Mouse (Mus musculus): ENCODE measurements around the gene Pou5f1. TPM values are rescaled to one million over a fixed set of nuclear protein-coding genes. Genes with fewer than 3 reads are reported as not detected.
A peak's percentile ranks its signal among the peaks of the same experiment; 100 is the strongest.
"Not testable (repeated sequence)": the region's sequence is repeated elsewhere in the genome, so short reads cannot be mapped to it uniquely, and the experiment has no call there.

Gene Pou5f1
- under 1 TPM in 1 of 2 experiments, not detected in 1; 0.23 TPM for total RNA-seq (2021)
- long read RNA-seq, experiment 1: 0 reads
- long read RNA-seq, experiment 2: 0 reads

- DNase-seq: no peak
Observed at GRCm38 (mm10) chr17:35505776-35506175, at the start of gene Pou5f1. Gene Pou5f1, plus strand, starts transcription at chr17:35506018.

GRCm38 (mm10) chr17:35458247-35458646, 47.6 kb upstream of the Pou5f1 start:
- not testable (repeated sequence) for DNase-seq

GRCm38 (mm10) chr17:35460513-35461341, 45.1 kb upstream of the Pou5f1 start:
- not testable (repeated sequence) for DNase-seq

DNA sequence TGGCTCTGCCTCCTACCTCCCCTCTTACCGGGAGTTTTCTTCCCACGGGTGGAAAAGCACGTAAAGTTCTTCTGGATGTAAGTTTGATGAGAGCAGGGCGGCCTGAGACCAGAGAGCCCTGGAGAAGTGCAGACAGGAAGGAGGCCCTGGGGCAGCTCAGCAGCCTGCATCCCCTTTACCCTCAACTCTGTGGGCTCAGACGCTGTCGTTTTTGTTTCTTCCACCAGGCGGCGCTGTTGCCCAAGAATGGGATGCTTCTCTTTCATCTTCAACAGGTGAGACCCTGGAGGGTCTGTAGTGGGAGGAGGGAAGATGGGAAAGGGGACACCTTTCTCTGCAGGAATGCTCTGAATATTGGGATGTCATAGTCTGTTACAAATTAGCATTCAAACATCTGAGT, 40.2 kb upstream of the Pou5f1 start:
- DNase-seq: not testable (repeated sequence)

DNA sequence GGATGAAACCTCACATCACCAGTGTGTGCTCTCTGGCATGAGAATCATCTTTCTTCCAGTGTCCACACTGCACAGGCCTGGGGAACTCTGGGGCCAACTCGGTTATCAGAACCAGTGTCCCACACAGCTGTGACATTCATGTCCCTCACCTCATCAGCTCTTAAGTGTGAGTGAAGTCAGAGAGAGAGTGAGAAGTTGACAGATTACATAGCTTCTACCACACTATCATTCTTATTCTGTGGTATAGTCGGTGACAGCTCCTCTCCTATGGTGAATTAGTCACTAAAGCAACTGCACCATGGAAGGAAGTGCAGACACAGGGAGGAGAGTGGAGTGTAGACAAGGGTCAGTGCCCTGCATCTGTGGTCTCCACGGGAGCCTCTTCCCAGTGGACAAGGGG, 36.9 kb upstream of the Pou5f1 start:
- DNase-seq: not testable (repeated sequence)

DNA sequence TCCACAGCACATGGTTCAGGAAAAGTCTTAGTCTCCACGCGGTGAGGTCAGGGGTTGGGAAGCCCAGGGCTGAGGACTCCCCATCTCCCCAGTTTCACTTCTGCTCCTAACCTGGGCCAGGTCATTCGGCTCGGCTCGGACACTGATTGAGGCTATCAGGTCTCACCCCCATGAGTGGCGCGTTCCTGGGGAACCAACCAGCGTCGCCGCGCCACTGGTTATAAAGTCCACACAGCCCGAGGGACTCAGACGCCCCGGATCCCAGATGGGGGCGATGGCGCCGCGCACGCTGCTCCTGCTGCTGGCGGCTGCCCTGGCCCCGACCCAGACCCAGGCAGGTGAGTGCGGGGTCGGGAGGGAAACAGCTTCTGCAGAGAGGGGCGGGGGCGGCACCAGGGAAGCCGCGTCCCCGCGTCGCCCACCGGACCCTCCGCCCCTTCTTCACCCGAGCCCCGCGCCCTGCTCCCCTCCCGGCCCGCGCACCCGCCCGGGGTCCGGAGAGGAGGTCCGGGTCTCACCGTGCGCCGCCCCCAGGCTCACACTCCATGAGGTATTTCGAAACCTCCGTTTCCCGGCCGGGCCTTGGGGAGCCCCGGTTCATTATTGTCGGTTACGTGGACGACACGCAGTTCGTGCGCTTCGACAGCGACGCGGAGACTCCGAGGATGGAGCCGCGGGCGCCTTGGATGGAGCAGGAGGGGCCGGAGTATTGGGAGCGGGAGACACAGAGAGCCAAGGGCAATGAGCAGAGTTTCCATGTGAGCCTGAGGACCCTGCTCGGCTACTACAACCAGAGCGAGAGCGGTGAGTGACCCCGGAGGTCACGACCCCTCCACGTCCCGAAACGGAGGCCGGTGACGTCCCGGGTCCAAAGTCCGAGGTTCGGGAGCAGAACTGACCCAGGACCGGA, 35.7 kb upstream of the Pou5f1 start, which contains the start of gene H2-Q10:
TSS of gene H2-Q10 (plus strand) at position 248 of the 910 bp plus-strand sequence.
- peak in 1 of 2 experiments; percentile 23 for DNase-seq

- DNase-seq: peak; percentile 70 to 73
Observed at GRCm38 (mm10) chr17:35484066-35484465, 21.8 kb upstream of the Pou5f1 start.

- DNase-seq: peak in 1 of 2 experiments; percentile 11
Observed at GRCm38 (mm10) chr17:35485702-35486101, 20.1 kb upstream of the Pou5f1 start.

GRCm38 (mm10) chr17:35486726-35487125, 19.1 kb upstream of the Pou5f1 start:
- no peak for DNase-seq

DNA sequence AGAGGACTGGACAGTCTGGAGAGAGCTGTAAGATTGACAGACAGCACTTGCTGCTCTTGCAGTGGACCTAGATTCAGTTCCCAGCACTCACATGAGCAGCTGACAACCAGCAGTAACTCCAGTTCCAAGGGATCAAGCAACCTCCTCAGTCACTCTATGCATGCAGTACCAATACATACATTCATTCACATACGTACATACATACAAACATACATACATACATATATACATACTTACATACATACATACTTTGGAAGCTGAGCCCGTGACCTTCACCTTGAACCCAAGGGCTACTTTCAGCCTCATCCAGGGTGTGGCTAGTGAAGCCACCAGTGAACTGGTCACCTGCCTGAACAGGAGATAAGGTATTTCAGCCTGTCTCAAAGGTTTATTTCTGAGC, 17.8 kb upstream of the Pou5f1 start:
- DNase-seq: no peak

DNA sequence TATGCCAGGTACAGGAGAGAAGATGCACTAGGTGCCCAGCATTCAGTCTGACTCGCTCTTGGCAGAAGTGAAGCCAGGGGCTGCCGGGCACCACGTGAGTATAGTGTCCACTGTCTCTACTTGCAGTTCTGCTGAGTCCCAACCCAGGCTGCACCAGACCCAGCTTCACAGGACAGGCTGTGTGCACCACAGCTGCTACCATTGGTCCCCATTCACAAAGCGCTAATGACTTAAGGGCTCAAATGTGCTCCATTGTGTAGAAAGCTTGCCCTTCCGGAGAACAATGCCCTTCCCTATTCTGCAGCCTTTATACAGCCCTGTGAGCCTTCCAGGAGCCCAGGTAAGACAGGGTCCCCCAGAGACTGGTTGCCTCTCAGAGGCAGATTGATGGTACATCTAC, 15.5 kb upstream of the Pou5f1 start:
- no peak for DNase-seq

DNA sequence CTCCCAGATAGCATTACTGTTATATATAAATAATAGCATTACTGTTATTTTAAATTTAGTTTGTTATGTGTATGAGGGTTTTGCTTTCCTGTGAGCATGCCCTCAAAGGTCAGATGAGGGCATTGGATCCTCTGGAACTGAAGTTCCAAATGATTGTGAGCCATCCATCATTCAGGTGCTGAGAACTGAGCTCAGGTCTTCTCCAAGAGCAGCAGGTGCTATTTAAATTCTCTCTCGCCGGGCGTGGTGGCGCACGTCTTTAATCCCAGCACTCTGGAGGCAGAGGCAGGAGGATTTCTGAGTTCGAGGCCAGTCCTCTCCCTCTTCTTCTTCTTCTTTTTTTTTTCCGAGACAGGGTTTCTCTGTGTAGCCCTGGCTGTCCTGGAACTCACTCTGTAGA, 8.7 kb upstream of the Pou5f1 start:
- DNase-seq: no peak

- no peak for DNase-seq
Observed at GRCm38 (mm10) chr17:35502226-35502625, 3.6 kb upstream of the Pou5f1 start.

- no peak for DNase-seq
Observed at GRCm38 (mm10) chr17:35502762-35503161, 3.1 kb upstream of the Pou5f1 start.

- DNase-seq: no peak
Observed at GRCm38 (mm10) chr17:35503849-35504248, 2.0 kb upstream of the Pou5f1 start.

DNA sequence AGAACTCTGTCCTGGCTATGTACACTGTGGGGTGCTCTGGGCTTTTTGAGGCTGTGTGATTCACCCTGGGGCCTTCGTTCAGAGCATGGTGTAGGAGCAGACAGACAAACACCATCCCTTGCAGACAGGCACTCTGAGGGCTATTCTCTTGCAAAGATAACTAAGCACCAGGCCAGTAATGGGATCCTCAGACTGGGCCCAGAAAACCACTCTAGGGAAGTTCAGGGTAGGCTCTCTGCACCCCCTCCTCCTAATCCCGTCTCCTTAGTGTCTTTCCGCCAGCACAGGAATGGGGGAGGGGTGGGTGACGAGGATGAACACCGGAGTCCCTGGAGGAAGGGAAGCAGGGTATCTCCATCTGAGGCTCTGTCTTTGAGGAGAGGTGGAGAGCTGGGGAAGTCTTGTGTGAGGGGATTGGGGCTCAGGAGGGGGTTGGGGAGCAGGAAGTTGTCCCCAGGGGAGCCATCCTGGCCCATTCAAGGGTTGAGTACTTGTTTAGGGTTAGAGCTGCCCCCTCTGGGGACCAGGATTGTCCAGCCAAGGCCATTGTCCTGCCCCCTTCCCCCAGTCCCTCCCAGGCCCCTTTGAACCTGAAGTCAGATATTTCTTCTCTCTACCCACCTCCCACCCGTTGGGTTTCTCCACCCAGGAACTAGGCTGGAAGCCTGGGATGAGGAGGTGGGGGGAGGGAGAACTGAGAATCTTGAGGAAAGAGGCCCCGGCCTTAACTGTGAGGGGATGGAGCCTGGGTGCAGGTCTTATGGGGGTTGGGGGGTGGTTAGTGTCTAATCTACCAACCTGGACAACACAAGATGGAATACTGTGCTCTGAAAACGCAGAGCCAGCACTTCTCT, 963 bp upstream of the Pou5f1 start:
- no peak for DNase-seq

DNA sequence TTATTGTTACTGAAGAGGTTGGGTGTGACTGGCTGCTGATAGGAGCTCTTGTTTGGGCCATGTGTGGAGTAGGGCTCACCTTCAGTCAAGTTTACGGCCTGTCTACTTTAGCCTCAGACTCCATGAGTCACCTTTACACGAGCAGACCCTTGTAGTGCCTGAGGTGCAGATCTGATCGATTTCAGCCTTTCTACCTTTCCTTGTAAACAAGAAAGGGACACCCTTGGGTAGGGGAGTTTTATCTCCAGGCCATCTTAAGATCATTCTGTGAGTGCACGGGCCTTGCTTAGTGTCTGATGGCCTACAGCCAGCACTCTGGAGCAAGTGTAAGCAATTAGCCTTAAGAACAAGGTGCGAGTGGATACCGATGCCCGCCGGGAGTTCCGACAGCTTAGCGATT, 1.1 kb downstream of the Pou5f1 start:
- no peak for DNase-seq

- no peak for DNase-seq
Observed at GRCm38 (mm10) chr17:35507556-35508260, 1.9 kb downstream of the Pou5f1 start.

- not testable (repeated sequence) for DNase-seq
Observed at GRCm38 (mm10) chr17:35508279-35508678, 2.5 kb downstream of the Pou5f1 start.

- DNase-seq: no peak
Observed at GRCm38 (mm10) chr17:35509284-35509683, 3.5 kb downstream of the Pou5f1 start.

Measured in adrenal gland, postnatal 36 days (tissue).